Mouse (Mus musculus) testis, adult 2 months (tissue): ENCODE data around the gene Pias4.

ENCODE experiments used
- CTCF ChIP-seq: fragments of 200-500 bp; IDR thresholded peaks from 2 replicates; pipeline ENCODE4 v1.5.1; 2012; ENCODE audit warnings: low read depth, mild to moderate bottlenecking, inconsistent platforms, low read length, moderate library complexity; ENCODE audit not compliant: control insufficient read depth, insufficient read depth, insufficient replicate concordance
- POLR2A ChIP-seq: fragments of 200-500 bp; IDR thresholded peaks from 2 replicates; pipeline ENCODE4 v1.6.1; 2012; ENCODE audit warnings: low read depth, mild to moderate bottlenecking, inconsistent platforms, low read length, moderate library complexity; ENCODE audit not compliant: control insufficient read depth

DNA sequence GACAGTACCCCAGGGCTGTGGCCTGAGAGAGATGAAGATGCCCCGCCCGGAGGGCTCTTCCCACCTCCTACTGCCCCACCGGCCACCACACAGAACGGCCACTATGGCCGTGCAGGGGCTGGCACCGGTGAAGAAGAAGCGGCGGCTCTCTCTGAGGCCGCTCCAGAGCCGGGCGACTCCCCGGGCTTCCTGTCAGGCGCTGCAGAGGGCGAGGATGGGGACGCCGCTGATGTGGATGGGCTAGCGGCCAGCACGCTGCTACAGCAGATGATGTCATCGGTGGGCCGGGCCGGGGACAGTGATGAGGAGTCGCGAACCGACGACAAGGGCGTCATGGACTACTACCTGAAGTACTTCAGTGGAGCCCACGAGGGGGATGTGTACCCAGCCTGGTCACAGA lies 23.1 kb downstream of the Pias4 start:
- no peak for TF ChIP-seq POLR2A
- no peak for TF ChIP-seq CTCF
